In the genomic region with DNA sequence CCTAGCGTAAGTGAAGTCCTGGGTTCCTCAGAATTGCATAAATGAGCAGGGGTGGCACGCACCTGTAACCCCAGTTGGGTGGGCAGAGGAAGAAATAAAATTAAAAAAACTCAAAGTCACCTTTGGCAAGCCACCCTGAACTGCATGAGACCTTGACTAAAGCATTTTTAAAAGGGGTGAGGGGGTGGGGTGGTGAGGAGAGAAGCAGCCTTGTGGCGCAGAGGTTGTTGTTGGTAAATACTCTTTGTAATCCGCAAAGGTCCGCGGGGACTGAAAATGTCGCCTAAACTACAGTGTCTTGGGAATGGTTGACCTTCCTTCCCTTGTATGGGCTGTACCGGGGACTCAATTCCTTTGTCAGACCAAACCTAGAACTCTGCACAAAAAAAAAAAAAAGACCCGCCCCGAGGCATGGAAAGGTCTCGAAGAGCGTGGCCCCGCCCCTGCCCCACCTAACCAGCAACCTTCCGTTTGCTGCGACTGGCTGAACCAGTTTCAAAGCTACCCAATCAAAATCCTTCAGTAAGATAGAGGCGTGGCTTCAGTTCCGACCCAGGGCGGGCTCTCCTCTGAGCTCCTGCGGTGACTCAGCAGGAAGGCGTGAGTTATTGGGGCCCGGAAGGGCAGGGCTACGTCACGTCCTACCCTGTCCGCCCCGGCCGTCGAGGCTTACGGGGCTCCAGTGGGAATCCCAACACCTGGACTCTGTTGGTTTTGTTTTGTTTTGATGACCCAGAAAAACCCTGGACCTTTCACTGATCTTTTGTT, we compare ENCODE assay signal across 8 mouse cellular contexts. TPM values are rescaled to one million over a fixed set of nuclear protein-coding genes. Genes with fewer than 3 reads are reported as not detected.
DNase-seq lines count a peak whose midpoint lies in the region; ATAC-seq lines count a peak whose summit lies in the region.

No protein-coding gene starts in this region.

- intact Hi-C loops in gastrocnemius, postnatal 14 days (cut with DNase I; ENCODE audit: low total_unique reads): no loop called here
- intact Hi-C loops in left cerebral cortex, postnatal 10 days (cut with DNase I): no loop called here

- DNase-seq in adrenal gland, adult (ENCODE audit: inconsistent age in 2 of 2, low spot score in 1 of 2): peak; percentile 97
- DNase-seq in embryo, embryonic 10.5 days (ENCODE audit: low spot score): peak; percentile 99
- DNase-seq in gastrocnemius, postnatal 14 days: peak; percentile 94
- DNase-seq in left cerebral cortex, postnatal 10 days (ENCODE audit: extremely low spot score in 1 of 2, low spot score in 2 of 2): peak; percentile 95 to 96
- DNase-seq in right cerebral cortex, postnatal 25 days: peak; percentile 91
- DNase-seq in urinary bladder, postnatal 4 days (ENCODE audit: low spot score in 2 of 2): peak; percentile 92 to 93

- ATAC-seq in inflammation-experienced regulatory T-cells, adult 6 months: peak; percentile 86
- peak; percentile 93 for ATAC-seq in megakaryocyte-erythroid progenitor cell, adult 5-6 weeks (replicated peaks; ENCODE audit: low FRiP score, low TSS enrichment, poor library complexity, severe bottlenecking)

RNA-seq across cellular contexts. Expression of a gene that starts 16.9 kb away (rescaled TPM):
- 1 to 10 TPM in 1 of 2 experiments, under 1 TPM in 1; 0.73 to 1.6 TPM for total RNA-seq in gastrocnemius, postnatal 14 days (2021)
- 1 to 10 TPM; 1.0 to 2.0 (median 1.4) TPM for polyA plus RNA-seq in inflammation-experienced regulatory T-cells, adult 6 months (2017; shearing (Covaris generic))
- 1 to 10 TPM; 1.7 to 4.0 TPM for total RNA-seq in left cerebral cortex, postnatal 10 days (2021)
- total RNA-seq in megakaryocyte-erythroid progenitor cell, adult 5-6 weeks (2014; fragmentation: Nextera tagmentation): 1.7 and 3.2 TPM in 2 replicates
- total RNA-seq in megakaryocyte-erythroid progenitor cell, adult 5-6 weeks (2017): 3.5 TPM in 1 of 2 replicates, not detected in the other

RNA-seq across cellular contexts. Expression of a gene that starts 22.5 kb away (rescaled TPM):
- total RNA-seq in gastrocnemius, postnatal 14 days (2021): not detected
- polyA plus RNA-seq in inflammation-experienced regulatory T-cells, adult 6 months (2017; shearing (Covaris generic)): not detected
- total RNA-seq in left cerebral cortex, postnatal 10 days (2021): not detected
- total RNA-seq in megakaryocyte-erythroid progenitor cell, adult 5-6 weeks (2014; fragmentation: Nextera tagmentation): not detected in 2 replicates
- total RNA-seq in megakaryocyte-erythroid progenitor cell, adult 5-6 weeks (2017): not detected in 2 replicates

RNA-seq across cellular contexts. Expression of a gene that starts 23.0 kb away (rescaled TPM):
- total RNA-seq in gastrocnemius, postnatal 14 days (2021): 100 to 1,000 TPM; 305 to 325 TPM
- 10 to 100 TPM; 29.8 to 46.2 (median 37.0) TPM for polyA plus RNA-seq in inflammation-experienced regulatory T-cells, adult 6 months (2017; shearing (Covaris generic))
- total RNA-seq in left cerebral cortex, postnatal 10 days (2021): 1,000 to 10,000 TPM; 1,621 to 1,667 TPM
- 125 and 138 TPM in 2 replicates for total RNA-seq in megakaryocyte-erythroid progenitor cell, adult 5-6 weeks (2014; fragmentation: Nextera tagmentation)
- total RNA-seq in megakaryocyte-erythroid progenitor cell, adult 5-6 weeks (2017): 88.3 and 92.5 TPM in 2 replicates

RNA-seq across cellular contexts. Expression of a gene that starts 37.2 kb away (rescaled TPM):
- total RNA-seq in gastrocnemius, postnatal 14 days (2021): 1 to 10 TPM; 6.7 to 7.5 TPM
- polyA plus RNA-seq in inflammation-experienced regulatory T-cells, adult 6 months (2017; shearing (Covaris generic)): 10 to 100 TPM in 1 of 3 experiments, 1 to 10 TPM in 2; 8.5 to 10.8 (median 9.1) TPM
- total RNA-seq in left cerebral cortex, postnatal 10 days (2021): 1 to 10 TPM; 9.3 to 9.4 TPM
- total RNA-seq in megakaryocyte-erythroid progenitor cell, adult 5-6 weeks (2014; fragmentation: Nextera tagmentation): 5.6 and 22.1 TPM in 2 replicates
- total RNA-seq in megakaryocyte-erythroid progenitor cell, adult 5-6 weeks (2017): 2.3 and 4.2 TPM in 2 replicates

Comparison
In these comparisons a context has a peak if more than half of its experiments do, and no peak if none do; other contexts are left out.
1. Peak in every context shown above with its lines: DNase-seq and ATAC-seq.
2. RNA of a gene that starts 23.0 kb away (total RNA-seq): 1,621 to 1,667 TPM in left cerebral cortex, postnatal 10 days; 305 to 325 TPM in gastrocnemius, postnatal 14 days and 88.3 to 138 TPM in megakaryocyte-erythroid progenitor cell, adult 5-6 weeks; every median in the first group is over 4 times any median in the second.